Mouse (Mus musculus): Measurements from ENCODE around the gene Trim30a. TPM values are rescaled to one million over a fixed set of nuclear protein-coding genes. Genes with fewer than 3 reads are reported as not detected.

Trim30a gene
- polyA plus RNA-seq, 1 experiment from 2014 or later = 1.8 TPM

DNA sequence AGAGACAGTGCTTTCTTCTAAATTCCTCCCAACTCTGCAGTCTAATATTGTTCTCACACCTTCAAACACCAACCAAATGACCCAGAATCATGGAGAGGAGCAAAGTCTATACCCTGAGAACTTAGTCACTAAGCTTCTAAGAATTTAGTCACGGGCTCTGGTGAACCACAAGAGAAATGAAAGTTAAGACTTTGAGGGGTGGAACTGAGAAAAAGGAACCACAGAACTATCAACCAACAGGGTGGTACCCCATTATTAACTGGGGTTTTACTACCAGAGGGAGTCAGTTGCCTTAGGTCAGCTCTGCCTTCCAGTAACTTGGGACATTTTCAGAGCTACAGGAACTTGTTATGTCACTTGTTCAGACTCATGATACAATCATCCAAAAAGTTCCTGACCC is 64.3 kb downstream of the Trim30a start, which contains the start of gene Trim30c:
Gene Trim30c (minus strand): TSS at position 140 of the 400 bp plus-strand sequence.
- no peak within 1 kb of the TSS; the same call in 1 of the 2 replicates for H3K27ac ChIP-seq (ENCODE audit: low read length)
- no peak within 1 kb of the TSS for H3K9ac ChIP-seq (ENCODE audit: low read length)
- 78% methylated on average over 1 of the region's 1 CpGs for WGBS
- ATAC-seq (ENCODE audit: insufficient read depth, low FRiP score) = no peak
- no peak within 1 kb of the TSS for H3K4me3 ChIP-seq (replicated peaks; ENCODE audit: low read length)
- H3K4me1 ChIP-seq (ENCODE audit: control insufficient read depth, insufficient read depth, low read length) = no peaks in the 10 kb centered on the region
- H3K4me2 ChIP-seq (ENCODE audit: low read depth, low read length) = no peak within 1 kb of the TSS
- no peaks in the 10 kb centered on the region for H3K36me3 ChIP-seq (ENCODE audit: control insufficient read depth, insufficient read depth, low read length)
- H3K9me3 ChIP-seq (replicated peaks; ENCODE audit: control insufficient read depth, low read length) = no peaks in the 10 kb centered on the region
- H3K27me3 ChIP-seq (ENCODE audit: control insufficient read depth, insufficient read depth, low read length) = no peaks in the 10 kb centered on the region

DNA sequence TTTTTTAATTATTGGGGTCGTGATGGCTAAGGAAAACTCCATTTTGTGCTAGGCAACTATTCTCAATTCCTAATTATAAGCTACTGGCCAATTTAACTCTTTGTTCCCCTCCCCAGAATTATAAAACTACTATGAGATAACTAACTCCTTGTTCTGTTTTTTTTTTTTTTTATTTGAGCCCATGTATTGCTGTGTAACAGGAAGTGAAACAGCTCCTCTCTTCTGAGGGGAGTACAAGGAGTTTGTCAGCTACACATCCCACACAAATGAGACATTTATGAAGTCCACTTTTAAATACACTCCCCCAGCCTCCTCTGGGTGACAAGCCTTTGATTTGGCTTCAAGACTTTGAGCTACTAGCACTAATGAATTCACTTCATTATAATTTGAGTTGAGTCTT is 66.5 kb downstream of the Trim30a start:
- H3K27ac ChIP-seq (ENCODE audit: low read length) = no peak overlapping the region
- H3K9ac ChIP-seq (ENCODE audit: low read length) = no peak overlapping the region
- 68% methylated on average over 1 of the region's 1 CpGs for WGBS
- H3K27me3 ChIP-seq (ENCODE audit: control insufficient read depth, insufficient read depth, low read length) = no peaks in the 10 kb centered on the region
- no peaks in the 10 kb centered on the region for H3K36me3 ChIP-seq (ENCODE audit: control insufficient read depth, insufficient read depth, low read length)
- ATAC-seq (ENCODE audit: insufficient read depth, low FRiP score) = no peak
- H3K4me3 ChIP-seq (replicated peaks; ENCODE audit: low read length) = no peak overlapping the region
- no peaks in the 10 kb centered on the region for H3K4me1 ChIP-seq (ENCODE audit: control insufficient read depth, insufficient read depth, low read length)
- H3K4me2 ChIP-seq (ENCODE audit: low read depth, low read length) = no peak overlapping the region
- no peaks in the 10 kb centered on the region for H3K9me3 ChIP-seq (replicated peaks; ENCODE audit: control insufficient read depth, low read length)

DNA sequence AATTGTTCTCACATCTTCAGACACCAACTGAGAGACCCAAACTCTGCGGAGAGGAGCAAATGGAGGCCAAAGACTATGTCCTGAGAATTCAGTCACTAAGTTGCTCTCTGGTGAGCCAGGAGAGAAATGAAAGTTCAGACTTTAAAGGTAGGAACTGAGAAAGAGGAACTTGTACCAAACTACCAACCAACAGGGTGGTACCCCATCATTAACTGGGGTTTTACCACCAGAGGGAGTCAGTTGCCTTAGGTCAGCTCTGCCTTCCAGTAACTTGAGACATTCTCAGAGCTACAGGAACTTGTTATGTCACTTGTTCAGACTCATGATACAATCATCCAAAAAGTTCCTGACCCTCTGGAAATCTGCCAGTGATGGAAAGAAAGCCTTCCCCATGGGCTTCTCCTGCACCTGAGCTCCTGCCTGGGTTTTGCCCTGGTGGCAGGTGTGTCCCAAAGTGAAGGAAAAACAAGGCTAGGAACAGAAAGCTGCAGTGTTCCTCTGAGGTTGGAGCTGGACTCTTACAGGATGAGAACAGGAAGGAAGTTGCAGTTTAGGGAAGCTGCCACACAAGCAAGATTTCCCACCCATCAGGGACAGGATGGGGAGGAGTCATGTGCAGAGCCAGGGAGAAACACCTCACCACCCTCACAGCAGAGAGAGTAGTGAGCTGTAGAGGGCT is 95.1 kb downstream of the Trim30a start, which contains the start of gene Trim30b:
Gene Trim30b (minus strand): TSS at position 149 of the 679 bp plus-strand sequence.
- no peak within 1 kb of the TSS for H3K4me3 ChIP-seq (replicated peaks; ENCODE audit: low read length)
- H3K36me3 ChIP-seq (ENCODE audit: control insufficient read depth, insufficient read depth, low read length) = no peaks in the 10 kb centered on the region
- no peaks in the 10 kb centered on the region for H3K4me1 ChIP-seq (ENCODE audit: control insufficient read depth, insufficient read depth, low read length)
- H3K4me2 ChIP-seq (ENCODE audit: low read depth, low read length) = no peak within 1 kb of the TSS
- 78% methylated on average over 1 of the region's 1 CpGs for WGBS
- no peaks in the 10 kb centered on the region for H3K27me3 ChIP-seq (ENCODE audit: control insufficient read depth, insufficient read depth, low read length)
- no peak within 1 kb of the TSS for H3K9ac ChIP-seq (ENCODE audit: low read length)
- ATAC-seq (ENCODE audit: insufficient read depth, low FRiP score) = no peak
- H3K9me3 ChIP-seq (replicated peaks; ENCODE audit: control insufficient read depth, low read length) = no peaks in the 10 kb centered on the region
- no peak within 1 kb of the TSS for H3K27ac ChIP-seq (ENCODE audit: low read length)

DNA sequence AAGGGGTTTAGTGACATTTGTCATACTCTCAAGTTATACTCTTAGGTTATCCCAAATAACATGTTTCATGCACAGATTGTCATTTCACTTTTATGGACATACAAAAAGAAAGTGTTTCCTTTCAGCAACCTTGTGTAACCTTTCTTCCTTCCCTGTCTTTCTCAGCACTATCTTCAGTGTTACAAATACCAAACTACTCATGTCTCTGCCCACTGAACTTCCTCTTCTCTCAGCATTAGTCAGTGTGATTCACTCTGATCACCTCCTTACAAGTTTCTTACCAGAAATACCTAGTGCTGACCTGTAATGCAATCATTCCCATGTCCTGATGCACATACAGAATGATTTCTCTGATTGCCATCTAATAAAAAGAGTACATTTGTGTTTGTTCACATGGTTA is 98.7 kb downstream of the Trim30a start:
- H3K4me1 ChIP-seq (ENCODE audit: control insufficient read depth, insufficient read depth, low read length) = no peaks in the 10 kb centered on the region
- no peak overlapping the region for H3K9ac ChIP-seq (ENCODE audit: low read length)
- no peaks in the 10 kb centered on the region for H3K27me3 ChIP-seq (ENCODE audit: control insufficient read depth, insufficient read depth, low read length)
- H3K27ac ChIP-seq (ENCODE audit: low read length) = no peak overlapping the region
- ATAC-seq (ENCODE audit: insufficient read depth, low FRiP score) = no peak
- H3K9me3 ChIP-seq (replicated peaks; ENCODE audit: control insufficient read depth, low read length) = no peaks in the 10 kb centered on the region
- no peak overlapping the region for H3K4me3 ChIP-seq (replicated peaks; ENCODE audit: low read length)
- no peak overlapping the region for H3K4me2 ChIP-seq (ENCODE audit: low read depth, low read length)
- H3K36me3 ChIP-seq (ENCODE audit: control insufficient read depth, insufficient read depth, low read length) = no peaks in the 10 kb centered on the region

Other genes with a start within 250 kb of the Trim30a start
- gene Trim6, start 246.4 kb downstream of the Trim30a start, polyA plus RNA-seq (2015; fragmentation: Nextera tagmentation; extraction: Ambion mirVana) = 0.87 and 0.89 TPM in 2 replicates
- gene Trim34a, start 220.7 kb downstream of the Trim30a start, polyA plus RNA-seq (2015; fragmentation: Nextera tagmentation; extraction: Ambion mirVana) = 1.8 and 2.2 TPM in 2 replicates
- gene Trim5, start 177.1 kb downstream of the Trim30a start, polyA plus RNA-seq (2015; fragmentation: Nextera tagmentation; extraction: Ambion mirVana) = 0.54 and 0.62 TPM in 2 replicates
- gene Trim12a, start 149.7 kb downstream of the Trim30a start, polyA plus RNA-seq (2015; fragmentation: Nextera tagmentation; extraction: Ambion mirVana) = 5.3 and 6.1 TPM in 2 replicates
- gene Trim34b, start 135.7 kb downstream of the Trim30a start, polyA plus RNA-seq (2015; fragmentation: Nextera tagmentation; extraction: Ambion mirVana) = not detected in 2 replicates
- 2.8 TPM in 2 replicates for gene Trim12c, start 111.8 kb downstream of the Trim30a start, polyA plus RNA-seq (2015; fragmentation: Nextera tagmentation; extraction: Ambion mirVana)
- gene Trim30b, start 95.3 kb downstream of the Trim30a start, polyA plus RNA-seq (2015; fragmentation: Nextera tagmentation; extraction: Ambion mirVana) = 0.22 and 0.31 TPM in 2 replicates
- 0.25 and 0.26 TPM in 2 replicates for gene Trim30c, start 64.4 kb downstream of the Trim30a start, polyA plus RNA-seq (2015; fragmentation: Nextera tagmentation; extraction: Ambion mirVana)
- 0.62 and 1.1 TPM in 2 replicates for gene Trim30d, start 42.7 kb upstream of the Trim30a start, polyA plus RNA-seq (2015; fragmentation: Nextera tagmentation; extraction: Ambion mirVana)
- gene Olfr651, start 84.9 kb upstream of the Trim30a start, polyA plus RNA-seq (2015; fragmentation: Nextera tagmentation; extraction: Ambion mirVana) = not detected in 2 replicates
- gene Olfr652, start 95.7 kb upstream of the Trim30a start, polyA plus RNA-seq (2015; fragmentation: Nextera tagmentation; extraction: Ambion mirVana) = not detected in 2 replicates
- gene Olfr653, start 112.1 kb upstream of the Trim30a start, polyA plus RNA-seq (2015; fragmentation: Nextera tagmentation; extraction: Ambion mirVana) = not detected in 2 replicates
- not detected in 2 replicates for gene Olfr654, start 121.8 kb upstream of the Trim30a start, polyA plus RNA-seq (2015; fragmentation: Nextera tagmentation; extraction: Ambion mirVana)
- gene Olfr655, start 136.6 kb upstream of the Trim30a start, polyA plus RNA-seq (2015; fragmentation: Nextera tagmentation; extraction: Ambion mirVana) = not detected in 2 replicates
- not detected in 2 replicates for gene Olfr656, start 148.8 kb upstream of the Trim30a start, polyA plus RNA-seq (2015; fragmentation: Nextera tagmentation; extraction: Ambion mirVana)
- gene Olfr657, start 159.6 kb upstream of the Trim30a start, polyA plus RNA-seq (2015; fragmentation: Nextera tagmentation; extraction: Ambion mirVana) = not detected in 2 replicates
- gene Olfr658, start 182.1 kb upstream of the Trim30a start, polyA plus RNA-seq (2015; fragmentation: Nextera tagmentation; extraction: Ambion mirVana) = not detected in 2 replicates
- not detected in 2 replicates for gene Olfr659, start 201.6 kb upstream of the Trim30a start, polyA plus RNA-seq (2015; fragmentation: Nextera tagmentation; extraction: Ambion mirVana)
- gene Olfr661, start 221.3 kb upstream of the Trim30a start, polyA plus RNA-seq (2015; fragmentation: Nextera tagmentation; extraction: Ambion mirVana) = not detected in 2 replicates